Mouse (Mus musculus) cerebellum, postnatal 4 days (tissue): ENCODE results near the gene Schip1.

Source experiments
- DNase-seq, 2 experiments: peaks; one replicate each; pipeline ENCODE4 v3.0.0; 2022; ENCODE audit warnings: low spot score in 2 of 2, mixed read lengths in 1 of 2

The Schip1 gene

DNA sequence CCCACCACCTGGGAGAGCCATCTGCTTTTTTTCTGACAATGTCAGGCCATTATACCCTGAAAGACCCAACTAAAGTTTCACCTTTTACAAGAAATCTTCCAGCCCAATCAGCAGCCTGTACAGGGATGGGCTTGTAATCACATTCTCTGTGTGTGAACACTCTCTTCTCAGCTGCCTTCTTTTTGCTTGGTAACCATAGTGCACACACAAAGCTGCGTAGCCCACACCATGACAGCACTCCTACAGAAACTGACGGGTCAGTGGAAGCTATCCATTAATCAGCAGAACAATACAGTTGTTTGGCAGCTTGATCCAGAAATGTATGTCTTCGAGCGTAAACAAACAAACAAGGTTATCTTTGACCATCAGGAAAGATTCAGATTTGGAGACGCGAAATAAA, 205.6 kb downstream of the Schip1 start:
- no peak for DNase-seq

- DNase-seq, result no peak
Observed at GRCm38 (mm10) chr3:68271457-68271856, 206.9 kb downstream of the Schip1 start.

DNA sequence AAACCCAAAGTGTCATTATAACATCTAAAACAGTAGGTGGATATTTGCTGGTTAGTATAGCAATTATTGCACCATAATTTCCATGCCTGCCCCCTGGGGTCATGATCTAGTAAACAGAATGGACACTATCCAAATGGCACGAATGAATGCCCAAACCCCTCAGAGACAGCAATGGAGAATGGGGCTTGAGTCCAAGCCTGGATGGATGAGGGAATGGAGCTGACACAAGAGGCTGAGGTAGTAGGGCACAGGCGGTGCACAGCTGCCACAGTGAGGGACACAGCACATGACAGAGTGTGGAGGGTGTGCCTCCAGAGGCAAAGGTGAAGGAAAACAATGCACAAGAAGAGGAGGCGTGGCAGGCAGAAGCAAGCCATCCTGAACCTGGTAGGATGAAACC, 207.3 kb downstream of the Schip1 start:
- peak in 1 of 2 experiments; percentile 4 for DNase-seq

GRCm38 (mm10) chr3:68282844-68283594, 218.4 kb downstream of the Schip1 start:
- no peak for DNase-seq

DNA sequence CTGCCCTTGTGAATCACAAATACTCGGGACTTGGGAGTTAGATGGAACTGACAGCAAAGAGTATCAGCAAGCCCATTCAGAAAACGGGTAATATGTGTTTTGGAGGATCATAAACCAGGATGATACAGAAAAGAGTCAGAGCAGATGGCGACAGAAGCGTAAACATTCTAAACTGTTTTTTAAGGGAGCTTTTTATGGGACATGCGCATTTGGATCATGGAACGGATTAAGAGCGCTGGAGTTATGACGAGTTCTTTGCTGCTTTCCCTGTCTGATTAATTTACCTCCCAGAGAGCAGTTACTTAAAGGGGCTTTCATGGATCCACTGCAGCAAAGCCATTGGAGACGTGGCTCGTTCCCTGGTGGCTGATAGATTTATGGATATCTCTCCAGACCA, 219.0 kb downstream of the Schip1 start:
- no peak for DNase-seq

GRCm38 (mm10) chr3:68284500-68284899, 219.9 kb downstream of the Schip1 start:
- no peak for DNase-seq

DNA sequence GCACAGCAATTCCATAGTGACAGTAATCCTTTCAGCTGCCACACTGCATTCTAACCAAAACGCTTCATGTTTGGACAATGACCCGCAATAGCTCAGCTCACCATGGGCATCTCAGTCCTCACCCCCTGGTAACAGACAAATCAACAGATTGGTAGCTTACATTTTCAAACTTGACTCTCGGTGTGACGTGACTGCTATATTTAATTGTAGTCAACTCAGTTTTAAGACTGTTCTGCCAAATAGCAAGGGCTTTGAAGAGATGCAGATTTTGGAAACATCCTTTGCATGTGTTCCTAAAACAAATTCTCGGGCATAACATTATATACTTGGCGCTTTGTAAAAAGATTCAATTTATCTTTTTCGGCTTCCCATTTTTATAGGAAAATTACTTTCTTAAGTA, 232.2 kb downstream of the Schip1 start:
- DNase-seq, result no peak

DNA sequence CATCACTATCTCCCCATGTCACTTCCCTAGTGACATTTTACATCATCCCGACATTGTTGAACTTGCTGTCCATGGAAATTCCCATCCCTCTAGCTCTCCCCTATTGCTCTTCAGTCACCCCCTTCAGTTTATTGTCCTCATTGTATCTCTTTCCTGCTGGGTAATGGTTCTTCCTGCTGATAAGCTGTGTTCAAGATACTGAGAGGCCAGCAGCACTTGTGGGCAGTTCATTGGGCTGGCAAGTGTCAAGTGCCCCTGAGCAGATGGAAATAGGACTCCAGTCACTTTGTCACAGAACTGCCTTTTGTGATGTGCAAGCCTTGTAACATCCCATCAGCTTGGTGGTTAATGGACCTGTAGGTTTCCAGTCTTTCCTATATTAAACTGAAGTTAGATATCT, 241.0 kb downstream of the Schip1 start:
- DNase-seq, result no peak

- no peak for DNase-seq
Observed at GRCm38 (mm10) chr3:68306726-68307125, 242.1 kb downstream of the Schip1 start.

GRCm38 (mm10) chr3:68325575-68325974, 261.0 kb downstream of the Schip1 start:
- no peak for DNase-seq

- DNase-seq, result no peak
Observed at GRCm38 (mm10) chr3:68332515-68332914, 267.9 kb downstream of the Schip1 start.

DNA sequence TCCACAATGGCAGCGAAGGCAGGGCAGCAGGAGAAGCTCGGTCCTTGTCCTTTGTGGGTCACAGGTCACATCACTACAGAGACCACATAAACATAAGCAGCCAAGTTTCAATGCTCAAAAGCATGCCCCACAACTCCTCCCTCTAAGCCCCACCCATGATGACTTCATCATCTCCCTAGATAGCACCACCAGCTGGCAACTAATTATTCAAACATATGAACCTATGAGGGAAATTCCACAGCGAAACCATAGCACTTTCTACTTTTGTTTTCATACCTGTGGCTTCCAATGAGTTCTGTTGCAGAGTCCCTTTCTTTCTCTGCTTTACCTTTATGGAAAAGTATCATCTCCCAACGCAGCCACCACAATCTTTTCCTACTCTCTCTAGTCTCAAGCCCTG, 270.9 kb downstream of the Schip1 start:
- DNase-seq, result no peak

- no peak for DNase-seq
Observed at GRCm38 (mm10) chr3:68350624-68351023, 286.0 kb downstream of the Schip1 start.

GRCm38 (mm10) chr3:68351461-68351860, 286.9 kb downstream of the Schip1 start:
- DNase-seq, result no peak

- no peak for DNase-seq
Observed at GRCm38 (mm10) chr3:68352961-68353360, 288.4 kb downstream of the Schip1 start.

DNA sequence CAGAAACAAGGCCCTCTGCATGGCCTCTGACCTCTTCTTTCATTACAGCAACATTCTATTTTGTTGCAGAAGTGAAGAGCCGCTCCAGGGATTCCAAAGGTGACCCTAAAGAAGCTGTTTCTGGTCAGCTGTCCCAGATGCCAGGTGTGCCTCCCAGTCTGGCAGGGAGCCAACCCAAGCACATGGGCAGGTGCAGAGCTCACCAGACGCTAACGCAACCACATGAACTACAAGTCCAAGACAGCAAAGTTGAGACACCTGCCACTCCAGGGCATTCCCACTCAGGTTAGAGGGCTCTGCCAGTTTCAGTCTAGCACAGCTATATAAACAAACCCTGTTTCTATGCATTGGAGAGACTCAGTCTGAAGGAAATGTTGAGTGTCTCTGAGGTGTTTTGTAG, 288.9 kb downstream of the Schip1 start:
- DNase-seq, result no peak

DNA sequence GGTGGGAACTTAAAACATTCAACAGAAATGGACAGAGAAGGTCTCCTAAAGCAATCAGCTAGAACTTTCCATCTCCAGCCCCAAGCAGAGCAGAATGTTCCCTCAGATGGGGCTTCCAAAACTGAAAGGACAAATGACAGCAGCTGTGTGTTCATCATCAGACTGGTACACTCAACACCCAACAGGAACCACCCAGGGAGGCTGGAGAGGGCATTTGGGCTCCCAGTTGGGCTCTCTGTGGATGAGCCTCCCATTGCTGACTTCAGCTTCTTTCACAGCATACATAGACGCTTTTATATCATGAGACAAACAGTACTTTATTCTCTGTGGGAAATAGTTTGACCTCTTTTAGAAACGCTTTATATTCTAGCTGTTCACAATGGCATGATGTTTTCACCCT, 291.9 kb downstream of the Schip1 start:
- DNase-seq, result no peak

DNA sequence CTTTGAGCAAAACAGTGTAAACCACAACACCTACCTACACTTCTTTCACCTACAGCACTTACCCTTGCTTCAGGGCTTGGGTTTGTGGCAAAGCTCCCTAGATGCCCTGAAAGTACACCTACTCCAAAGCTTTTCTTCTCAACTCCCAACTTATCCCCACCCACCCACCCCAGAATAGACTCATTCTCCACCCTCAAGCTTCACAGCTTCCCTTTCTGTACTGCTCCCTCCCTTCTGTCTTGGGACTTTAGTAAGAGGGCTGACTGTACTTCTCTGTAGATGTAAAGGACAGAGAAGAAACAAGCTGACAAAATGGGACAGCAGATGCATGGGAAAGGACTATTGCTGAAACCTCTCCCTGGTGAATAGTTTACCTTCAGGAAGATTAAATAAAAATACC, 303.4 kb downstream of the Schip1 start:
- DNase-seq, result no peak

- no peak for DNase-seq
Observed at GRCm38 (mm10) chr3:68372925-68373324, 308.3 kb downstream of the Schip1 start.

DNA sequence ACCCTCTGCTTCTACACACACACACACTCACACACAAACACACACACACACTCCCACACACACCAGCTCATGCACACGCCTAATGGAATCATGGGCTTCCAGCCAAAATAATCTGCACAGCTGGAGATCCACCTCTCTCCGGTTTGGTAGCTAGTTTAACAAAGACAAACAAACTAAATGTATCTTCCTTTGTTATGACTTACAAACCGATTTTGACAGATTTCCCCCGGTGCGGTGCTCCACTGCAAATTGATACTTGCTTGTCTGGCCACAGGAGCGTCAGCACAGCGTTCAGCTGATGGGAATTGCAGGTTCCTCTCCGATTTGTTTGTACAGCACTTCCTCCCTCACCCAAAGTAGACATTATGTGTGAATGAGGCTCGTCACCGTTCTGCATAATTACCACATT, 310.5 kb downstream of the Schip1 start:
- no peak for DNase-seq

DNA sequence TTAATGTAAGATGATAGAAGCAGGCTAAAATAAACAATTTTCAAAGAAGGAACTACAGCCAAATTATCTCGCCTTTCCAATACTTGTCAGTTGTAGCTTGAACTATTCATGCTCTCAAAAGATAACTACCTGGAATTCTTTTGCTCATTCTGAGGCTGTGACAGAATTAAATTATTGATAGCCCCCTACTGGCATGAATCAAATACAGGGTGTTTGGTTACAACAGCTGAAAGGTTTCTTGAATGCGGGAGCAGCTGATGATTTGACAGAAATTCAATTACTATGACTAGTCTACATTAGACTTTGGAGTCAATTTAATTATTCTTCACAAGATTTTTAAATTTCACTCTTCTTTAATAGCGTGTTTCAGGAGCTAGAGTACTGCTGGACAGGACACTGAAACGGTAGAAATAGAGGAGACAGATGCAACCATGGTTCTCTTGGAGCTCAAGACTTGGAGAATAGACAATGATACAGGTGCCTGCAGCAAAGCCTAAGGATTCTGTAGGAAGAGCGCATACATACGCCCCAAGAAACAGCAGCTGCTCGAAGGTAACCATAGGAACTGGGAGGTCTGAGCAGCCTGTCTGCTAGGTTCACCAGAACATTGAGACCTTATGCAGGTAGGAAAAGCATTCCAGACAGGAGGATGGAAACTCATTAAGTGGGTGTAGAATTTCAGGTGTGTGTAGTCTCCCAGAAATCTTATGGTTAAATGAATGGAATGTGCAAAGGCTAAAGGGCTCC, 313.0 kb downstream of the Schip1 start:
- no peak for DNase-seq

DNA sequence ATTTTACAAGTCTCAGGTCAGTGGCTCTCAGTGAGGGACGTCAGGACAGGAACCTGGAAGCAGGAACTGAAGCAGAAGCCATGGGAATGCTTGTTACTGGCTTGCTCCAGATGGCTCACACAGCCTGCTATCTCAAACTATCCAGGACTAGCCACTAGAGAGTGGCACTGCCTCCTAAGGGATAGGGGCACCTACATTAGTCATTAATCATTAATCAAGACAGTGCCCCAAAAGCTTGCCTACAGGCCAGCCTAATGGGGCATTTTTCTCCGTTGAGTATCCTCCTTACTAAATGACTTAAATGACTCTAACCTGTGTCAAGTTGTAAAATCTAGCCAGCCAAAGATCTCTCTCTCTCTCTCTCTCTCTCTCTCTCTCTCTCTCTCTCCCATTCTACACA, 314.2 kb downstream of the Schip1 start:
- DNase-seq, result no peak

DNA sequence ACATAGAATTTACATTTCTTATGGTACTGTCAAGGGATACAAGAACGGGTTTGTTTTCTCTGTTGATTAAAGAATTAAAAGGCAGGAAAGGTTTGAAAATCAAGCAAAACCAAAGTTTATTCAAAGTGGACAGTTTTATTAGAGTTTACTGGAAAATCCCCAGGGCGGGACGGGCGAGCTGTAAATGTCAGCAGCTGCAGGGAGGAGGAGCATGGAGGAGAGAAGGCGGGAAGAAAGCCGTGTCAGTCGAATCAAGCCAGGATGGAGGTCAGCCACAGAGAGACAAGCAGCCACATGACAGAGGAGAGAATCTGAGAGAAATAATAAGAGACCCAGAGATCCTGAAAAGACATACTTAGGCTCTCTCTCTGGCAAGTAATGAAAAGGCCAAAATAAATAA, 314.6 kb downstream of the Schip1 start:
- no peak for DNase-seq
